Mouse (Mus musculus) layer of hippocampus, adult 9-11 months (tissue): ENCODE results near the gene Nhlh2.

Source experiments
- DNase-seq: peaks from one replicate; pipeline ENCODE4 v3.0.0; 2022

Nhlh2 gene

DNA sequence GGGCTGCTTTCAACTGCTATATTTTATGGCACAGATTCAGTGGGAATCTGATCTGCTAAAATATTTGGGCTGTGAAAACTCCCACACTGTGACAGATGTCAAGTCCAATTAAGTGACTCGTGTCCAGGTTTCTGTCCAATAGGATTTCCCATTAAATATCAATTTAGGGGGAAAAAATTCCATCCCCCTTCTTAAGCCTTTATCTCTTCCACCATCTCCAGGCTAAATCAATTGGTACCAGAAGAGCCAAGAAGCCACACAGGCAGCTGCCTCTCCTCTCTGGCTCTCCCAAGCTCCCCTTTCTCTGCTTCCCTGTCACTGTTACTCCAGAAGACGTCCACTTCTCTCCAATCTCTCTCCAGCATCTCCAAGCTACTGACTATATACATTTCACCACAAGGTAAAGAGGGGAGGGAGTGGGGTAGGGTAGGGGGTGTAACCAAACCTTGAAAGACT is at the start of gene Nhlh2:
Nhlh2 (plus strand) TSS at position 151 of the 456 bp plus-strand sequence.
- DNase-seq, result no peak

DNA sequence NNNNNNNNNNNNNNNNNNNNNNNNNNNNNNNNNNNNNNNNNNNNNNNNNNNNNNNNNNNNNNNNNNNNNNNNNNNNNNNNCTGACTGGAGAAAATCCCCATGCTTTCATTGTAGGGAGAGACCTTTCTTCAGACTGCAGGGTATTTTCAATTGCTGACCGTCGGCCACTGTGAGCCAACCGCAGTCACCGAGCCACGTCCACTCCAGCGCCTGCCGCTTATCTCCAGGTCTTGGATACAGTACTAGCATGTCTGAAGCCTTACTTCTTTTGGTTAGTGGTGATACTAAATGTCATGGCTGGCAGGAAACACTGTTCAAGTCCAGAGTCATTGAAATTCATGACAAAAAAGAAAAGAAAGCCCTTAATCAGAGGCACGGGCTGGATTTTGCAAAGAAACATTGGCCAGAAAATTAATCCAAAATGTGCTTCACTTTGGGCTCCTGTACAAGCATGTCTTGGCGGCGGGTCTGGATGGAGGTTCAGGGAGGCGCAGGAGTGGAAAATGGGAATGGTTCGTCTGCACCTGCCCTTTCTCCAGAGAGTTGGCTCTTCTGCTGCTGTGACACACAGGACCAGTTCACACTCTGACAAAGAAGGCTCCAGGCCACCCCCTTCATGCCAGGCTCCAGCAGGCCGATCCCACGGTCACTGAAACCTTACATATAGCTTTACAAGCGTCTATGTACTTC is 48.6 kb upstream of the Nhlh2 start:
- DNase-seq, result no peak

DNA sequence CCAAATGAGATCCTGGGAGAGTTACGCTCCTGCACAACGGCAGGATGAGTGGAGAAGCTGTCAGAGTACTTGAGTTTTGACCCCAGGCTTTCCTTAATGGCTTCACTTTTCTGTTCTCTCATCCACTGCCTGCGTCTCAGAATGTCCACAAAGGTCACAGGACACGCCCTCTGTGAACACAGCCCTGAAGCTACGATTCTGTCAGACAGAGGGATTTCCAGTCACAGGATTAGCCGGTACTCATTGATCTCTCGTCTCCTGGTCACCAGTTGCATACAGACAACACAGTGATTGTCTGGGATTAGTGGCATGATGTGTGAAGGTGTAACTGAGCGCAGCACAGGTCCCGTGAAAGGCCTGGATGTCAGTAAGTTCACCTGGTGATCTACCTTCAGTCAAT is 46.4 kb upstream of the Nhlh2 start:
- DNase-seq, result no peak

DNA sequence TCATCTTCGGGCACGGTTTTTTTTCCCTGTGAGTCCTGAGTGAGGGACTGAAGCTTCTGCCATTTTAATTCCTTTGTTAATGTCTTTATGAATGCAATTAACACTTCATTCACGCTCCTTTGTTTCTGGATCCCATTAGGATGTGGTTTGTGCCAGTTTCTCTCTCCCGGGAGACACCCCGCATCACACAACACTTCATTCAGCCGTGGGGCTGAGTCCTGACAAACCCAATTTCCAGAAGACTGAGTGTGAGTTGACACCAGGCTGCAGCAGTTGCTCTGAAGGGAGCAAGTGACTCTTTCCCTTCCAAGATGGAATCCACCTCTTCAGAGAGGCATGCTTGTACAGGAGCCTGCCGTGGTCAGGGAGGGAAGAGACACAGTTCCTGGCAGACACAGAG is 45.5 kb upstream of the Nhlh2 start:
- DNase-seq, result no peak

DNA sequence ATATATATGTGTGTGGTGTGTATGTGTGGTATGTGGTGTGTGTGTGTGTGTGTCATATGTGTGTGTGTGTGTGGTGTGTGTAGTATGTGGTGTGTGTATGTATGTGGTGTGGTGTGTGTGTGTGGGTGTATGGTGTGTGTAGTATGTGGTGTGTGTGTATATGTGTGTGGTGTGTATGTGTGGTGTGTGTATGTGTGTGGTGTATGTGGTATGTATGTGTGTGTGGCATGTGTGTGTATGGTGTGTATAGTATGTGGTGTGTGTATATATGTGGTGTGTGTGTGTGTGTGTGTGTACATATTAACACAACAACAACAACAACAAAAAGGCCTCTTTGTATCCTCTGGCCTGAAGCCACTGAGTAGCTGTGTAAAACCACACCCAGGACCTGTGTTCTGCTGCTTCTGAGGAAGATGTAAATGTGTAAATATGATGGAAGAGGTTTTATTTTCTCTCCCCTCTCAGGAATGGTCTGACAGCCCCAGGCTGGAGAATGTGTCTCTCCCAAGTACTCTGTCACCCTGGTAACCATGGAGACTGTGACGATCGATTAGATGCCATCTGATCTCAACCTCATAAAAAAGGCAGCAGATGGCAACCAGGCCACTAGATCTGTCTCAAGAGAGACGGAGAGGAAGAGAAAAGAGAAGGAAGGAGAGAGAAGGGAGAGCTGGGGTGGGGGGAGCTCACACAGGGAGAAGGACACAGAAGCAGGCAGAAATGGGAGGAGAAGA is 42.9 kb upstream of the Nhlh2 start:
- peak; percentile 41 for DNase-seq

DNA sequence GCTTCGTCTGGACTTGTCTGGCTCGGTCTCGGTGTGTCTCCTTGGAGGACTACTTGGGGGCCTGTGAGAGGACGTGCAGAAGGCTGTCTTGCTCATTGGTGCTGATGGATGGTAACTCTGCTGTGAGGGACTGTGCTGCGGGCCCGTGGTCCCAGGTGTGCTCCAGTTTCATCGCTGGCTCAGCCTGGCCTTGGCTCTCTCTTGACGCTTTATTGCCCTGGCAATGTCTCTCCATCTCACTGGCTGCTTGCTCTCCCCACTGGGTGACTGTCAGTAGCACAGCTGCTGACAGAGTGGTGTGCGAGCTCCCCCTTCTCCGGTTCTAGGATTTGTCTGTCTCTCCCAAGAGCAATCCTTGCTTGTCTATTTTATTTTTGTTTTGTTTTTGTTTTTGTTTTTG is 34.5 kb upstream of the Nhlh2 start:
- no peak for DNase-seq

DNA sequence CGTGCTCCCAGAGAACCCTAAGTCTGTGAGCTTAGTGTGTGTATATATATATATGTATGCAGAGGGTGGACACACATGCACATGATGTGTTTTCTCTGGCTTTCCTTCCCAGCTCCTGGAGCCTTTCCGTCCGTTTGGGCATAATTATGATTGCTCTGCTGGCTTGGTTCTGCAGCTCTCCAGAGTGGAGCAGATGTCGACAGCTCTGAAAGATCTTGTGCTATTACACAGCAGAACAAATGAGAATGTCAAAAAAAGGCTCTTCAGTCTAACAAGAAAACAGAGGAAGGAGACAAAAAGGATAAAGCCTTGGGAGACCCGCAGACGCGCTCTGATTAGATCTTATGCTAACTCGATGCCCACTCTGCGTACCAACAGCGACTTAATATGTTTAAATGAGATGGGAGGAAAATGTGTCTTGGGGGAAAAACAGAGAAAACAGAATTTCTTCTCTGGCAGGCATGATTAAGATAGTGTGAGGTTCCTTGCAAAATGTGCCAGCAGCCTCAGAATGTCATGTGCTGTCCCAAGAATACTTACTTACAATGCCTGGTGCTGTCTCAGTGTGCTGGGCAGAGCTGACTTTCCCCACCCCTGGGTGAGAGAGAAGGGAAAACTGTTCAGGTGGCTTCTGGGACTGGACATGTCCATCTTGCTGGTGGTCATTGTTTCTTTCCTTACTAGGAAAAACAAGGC is 31.4 kb upstream of the Nhlh2 start:
- peak; percentile 27 for DNase-seq

DNA sequence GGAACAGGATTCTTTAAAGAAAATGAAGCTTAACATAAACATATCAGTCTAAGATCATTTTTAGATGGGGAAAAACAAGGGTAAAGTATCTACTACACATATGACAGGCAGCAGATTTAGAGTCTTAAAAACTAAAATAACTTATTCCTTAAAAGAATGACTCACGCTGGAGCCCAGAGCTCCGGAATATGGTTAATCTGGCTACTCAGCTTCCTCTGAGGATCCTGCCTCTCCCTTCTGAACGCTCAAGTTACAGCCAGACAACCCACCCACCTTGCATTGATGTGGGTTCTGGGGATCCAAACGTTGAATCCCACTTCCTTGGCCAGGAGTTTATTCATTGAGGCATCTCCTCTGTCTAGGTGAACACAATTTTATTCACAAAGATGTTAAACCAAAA is 26.0 kb upstream of the Nhlh2 start:
- no peak for DNase-seq

DNA sequence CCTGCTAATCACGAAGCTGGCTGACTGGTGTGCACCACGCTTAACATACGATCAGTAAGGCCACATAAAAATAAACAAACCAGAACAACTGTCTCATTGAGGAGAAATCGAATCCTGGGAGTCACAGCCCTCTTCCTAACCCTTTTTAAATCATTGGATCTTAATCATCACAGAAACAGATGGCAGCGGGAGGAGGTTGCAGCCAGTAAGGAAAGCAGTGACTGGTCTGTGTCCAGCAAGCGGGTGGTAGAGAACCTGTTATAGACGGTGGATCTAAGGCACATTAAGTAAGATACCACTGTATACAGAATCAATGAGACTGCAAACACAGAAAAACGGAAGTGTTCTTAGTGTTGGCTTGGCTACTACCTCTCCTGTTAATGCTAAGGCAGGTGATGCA is 24.2 kb upstream of the Nhlh2 start:
- no peak for DNase-seq

DNA sequence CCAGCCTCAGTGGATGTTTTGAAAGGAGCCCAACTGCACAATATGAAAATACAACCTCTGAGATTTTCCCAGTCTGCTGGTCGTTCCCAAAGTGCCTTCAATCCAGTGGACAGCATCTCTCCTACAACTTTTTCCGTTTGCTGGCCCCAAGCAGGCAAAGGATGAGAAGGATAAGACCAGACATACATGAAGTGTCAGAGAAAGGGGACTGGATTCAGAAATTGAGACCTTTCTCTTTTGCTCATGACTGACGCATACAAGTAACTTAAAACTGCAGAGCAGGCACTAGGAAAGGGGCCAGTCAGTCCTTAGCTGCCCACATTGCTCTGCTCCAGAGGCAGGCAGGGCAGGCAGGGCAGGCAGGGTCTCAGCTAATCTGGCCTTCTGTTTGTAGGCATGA is 19.7 kb upstream of the Nhlh2 start:
- no peak for DNase-seq

DNA sequence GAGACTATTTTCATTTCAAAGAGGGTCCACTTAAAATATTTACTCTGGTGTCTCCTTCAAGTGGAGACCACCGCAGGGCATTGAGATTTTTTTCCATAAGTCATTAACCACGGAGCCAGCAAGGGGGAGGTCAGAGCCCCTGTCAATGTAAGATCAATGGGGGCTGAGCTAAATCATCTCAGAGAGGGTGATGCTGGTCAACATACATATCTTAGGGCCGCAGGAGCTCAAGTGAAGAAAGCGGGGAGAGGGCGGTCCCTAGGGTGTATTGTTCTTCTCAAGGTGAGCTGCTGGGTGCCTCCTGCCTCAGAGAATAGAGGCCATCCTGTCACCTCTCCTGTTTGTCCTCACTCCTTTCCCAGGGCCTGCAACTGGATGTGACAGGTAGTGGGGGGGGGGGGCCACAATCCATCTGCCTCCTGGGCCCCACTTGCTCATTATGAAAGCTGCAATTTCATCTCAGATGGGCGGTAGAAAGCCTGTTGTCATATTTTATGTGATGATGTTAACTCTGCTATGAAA is 18.8 kb upstream of the Nhlh2 start:
- DNase-seq, result no peak

DNA sequence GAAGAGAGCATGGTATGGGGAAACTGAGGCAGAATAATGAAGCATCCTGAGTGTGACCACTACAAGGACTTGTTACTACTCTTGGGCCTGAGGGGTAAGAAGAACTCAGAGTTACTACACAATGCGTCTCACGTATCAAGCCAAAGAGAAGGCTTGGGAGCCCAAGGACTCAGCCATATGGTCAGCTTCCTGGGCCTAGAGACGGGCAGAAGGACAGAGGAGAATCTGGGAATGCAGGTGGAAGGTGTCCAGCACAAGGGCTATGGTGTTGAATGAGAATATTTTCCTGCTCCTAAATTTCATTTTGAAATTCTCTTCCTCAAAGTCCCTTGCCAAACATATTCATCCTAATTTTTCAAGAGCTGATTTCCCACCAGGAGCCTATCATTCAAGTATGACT is 12.0 kb upstream of the Nhlh2 start:
- no peak for DNase-seq

DNA sequence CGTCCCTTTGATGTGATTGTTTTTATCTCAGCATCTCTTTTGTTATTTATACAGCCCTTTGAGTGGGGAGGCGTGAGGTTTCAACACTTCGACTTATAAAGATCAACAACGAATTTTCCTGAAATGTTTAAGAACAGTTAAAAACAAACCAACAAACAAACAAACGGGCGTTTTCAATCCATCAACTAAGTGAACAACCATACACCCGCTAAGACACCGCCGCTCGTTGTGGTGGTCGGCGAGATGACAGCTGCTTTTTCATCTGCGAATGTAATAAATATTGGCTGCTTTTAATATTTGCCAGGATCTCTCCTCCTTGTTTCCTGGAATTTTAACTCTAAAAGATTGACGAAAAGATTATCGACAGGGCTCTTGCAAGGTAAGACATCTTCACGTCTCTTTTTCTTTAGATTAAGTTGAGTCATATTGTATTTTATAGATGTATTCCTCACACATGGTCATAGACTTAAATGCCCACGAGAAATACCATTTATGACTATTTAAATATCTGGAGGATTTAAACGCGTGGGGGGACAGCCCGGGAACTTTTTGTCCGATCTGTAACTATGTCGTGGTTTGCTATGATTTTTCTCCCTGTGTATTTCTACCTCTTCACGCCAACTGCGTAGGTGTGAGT is 923 bp downstream of the Nhlh2 start:
- no peak for DNase-seq

DNA sequence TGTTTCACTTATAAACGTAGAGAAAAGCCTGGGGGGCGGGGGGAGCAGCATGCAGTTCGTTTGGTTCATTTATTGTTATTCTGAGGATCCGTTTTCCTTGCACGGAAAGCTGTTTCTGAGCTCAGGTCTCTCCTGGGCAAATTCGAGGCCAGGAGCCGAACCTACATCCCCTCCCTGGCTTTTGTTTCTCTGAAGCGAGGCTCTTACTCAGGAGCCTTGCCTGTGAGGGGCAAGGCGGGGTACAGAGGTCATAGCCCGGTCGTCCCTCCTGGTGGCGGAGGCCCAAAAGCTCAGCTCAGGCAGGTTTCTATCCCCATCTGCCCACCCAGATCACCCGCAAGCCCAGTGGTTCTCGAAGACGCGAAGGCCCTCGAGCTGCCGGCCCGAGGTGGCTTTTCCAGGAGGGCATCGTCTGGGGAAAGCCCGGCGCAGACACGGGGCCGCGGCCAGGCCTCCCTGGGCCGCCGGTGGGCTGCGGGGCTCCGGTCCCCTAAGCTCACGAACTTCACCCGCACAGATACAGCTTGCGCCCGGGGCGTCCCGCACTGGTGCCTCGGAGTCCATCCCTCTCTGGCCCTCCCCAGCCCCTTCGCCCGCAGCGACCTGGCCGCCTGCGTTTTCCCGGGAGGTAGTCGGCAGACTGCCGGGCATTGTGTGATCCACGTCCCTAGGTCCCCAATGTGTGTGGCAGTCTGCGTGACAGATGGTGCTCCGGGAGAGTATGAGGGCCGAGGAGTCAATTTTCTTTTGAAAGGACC is 1.6 kb downstream of the Nhlh2 start:
- peak; percentile 8 for DNase-seq

DNA sequence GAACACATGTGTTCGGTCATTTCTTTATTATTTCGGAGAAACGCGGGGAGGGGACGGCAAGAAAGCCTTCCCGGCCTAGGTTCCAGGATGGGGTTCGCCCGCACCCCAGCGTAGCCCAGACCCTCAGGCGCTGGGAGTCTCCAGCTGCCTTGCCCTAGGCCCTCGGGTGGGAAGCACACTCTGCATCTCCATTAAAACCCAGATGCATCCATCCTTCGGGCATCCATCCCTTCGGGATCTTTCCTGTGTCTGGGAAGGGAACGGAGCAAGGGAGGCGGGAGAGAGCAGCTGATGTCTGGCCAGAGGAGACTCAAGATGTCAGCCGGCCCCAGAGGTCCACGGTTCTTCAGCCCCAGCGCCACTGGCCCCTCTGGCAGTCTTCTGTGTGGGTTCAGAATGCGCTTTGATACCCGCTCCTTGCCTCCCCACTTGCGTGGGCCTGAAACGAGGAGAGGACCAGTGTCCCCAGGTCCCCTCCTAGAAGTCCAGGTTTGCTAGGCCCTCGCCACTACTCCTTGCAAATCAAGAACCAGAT is 2.3 kb downstream of the Nhlh2 start:
- DNase-seq, result no peak

DNA sequence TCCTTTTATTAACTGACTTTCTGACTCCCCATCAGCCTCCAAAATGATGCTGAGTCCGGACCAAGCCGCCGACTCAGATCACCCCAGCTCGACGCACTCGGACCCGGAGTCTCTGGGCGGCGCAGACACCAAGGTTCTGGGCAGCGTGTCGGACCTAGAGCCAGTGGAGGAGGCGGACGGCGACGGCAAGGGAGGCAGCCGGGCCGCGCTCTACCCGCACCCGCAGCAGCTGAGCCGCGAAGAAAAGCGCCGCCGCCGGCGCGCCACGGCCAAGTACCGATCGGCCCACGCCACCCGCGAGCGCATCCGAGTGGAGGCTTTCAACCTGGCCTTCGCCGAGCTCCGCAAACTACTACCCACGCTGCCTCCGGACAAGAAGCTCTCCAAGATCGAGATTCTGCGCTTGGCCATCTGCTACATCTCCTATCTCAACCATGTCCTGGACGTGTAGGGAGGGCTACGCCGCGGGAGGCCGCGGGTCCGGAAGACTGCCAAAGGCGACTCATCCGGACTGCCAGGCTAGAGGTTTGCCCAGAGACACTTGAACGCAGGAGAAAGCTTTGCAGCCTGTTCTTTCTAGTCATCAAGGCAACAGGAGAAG is 2.8 kb downstream of the Nhlh2 start:
- DNase-seq, result peak; percentile 8

DNA sequence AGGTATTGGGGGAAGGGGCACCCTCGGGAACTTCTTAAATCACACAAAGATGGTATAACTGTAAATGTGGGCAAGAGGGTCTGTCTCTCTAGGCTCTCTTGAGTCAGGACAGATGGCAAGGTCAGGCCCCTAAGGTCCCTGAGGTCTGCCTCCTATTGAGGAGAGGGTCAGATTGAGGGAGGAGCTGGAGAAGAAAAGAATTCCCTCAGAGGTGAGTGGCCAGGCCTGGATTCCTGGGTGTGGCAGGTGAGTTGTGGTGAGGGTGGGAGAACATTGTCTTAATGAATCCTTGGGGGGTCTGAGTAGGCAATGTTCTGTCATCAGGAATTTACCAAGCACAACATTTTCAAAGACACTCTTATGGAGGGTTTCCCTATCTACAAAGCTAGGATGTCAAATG is 10.7 kb downstream of the Nhlh2 start:
- no peak for DNase-seq

DNA sequence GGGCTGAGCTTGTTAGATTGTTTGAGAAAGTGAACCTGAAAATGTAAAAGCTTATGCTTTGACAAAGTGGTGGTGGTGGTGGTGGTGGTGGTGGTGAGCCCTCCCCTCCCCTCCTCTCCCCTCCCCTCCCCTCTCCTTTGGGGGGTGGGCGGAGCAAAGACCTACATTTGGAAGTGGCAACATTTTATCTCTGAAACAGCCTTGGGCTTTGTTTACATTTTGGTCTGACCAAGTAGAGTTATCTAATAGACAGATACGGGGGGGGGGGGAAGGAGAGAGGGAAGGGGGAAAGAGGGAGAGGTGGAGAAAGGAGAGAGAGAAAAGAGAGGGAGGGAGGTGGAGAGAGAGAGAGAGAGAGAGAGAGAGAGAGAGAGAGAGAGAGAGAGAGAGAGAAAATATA is 12.8 kb downstream of the Nhlh2 start:
- no peak for DNase-seq

DNA sequence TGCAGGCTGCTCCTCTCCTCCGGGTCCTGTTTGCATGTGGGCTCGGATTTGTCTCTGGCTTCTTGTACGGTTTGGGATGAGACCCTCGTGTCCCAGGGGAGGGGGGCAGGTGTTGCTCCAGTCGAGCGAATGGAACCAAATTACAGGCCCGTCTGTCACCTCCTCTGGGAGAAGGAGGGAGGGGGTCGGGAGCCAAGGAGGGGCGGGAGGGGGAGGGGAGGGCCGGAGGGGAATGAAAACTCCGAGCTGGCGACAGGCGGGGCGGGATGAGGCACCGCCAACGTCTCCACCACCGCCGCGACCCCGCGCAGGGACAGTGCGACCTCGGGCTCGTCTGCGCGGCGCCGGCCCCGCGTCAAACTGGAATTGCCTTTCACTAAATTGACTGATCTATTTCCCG is 13.5 kb downstream of the Nhlh2 start:
- no peak for DNase-seq

DNA sequence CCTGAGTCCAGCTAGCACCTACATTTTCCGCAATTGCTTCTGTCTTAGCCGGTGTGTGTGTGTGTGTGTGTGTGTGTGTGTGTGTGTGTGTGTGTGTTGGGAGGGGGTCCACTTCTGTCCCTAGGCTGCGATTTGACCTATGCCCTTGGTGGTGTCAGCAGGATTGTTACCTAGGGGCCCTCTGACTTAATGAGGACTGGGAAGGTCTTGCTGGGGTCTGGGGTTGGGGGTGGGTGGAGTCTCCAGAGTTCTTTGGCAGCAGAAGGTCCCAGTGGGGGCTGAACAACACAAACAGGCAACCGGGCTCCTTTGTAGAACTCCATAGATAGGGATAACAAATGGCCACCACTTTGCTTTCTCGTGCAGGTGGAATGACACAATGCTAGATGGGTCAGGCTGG is 14.0 kb downstream of the Nhlh2 start:
- no peak for DNase-seq

DNA sequence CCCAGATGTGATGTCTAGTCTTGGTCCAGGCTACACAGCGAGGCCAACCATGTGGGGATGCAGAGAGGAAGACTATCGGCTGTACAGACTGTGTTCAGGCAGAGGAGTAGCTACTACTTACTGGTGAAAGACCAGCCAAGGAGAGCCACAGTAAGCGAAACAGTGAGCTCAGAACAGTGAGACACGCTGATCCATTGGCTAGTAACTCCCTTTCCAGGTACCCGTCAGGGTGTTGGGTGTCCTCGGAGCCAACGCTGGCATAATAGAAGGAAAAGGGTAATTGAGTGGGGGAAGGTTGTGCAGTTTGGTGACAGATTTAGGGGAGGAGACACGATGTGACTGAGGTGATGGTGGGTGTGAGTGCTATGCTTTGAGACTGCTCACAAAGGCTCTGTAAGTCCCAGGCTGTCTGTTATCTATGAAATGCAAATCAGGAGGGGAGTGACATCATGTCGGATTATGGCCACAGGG is 15.1 kb downstream of the Nhlh2 start:
- DNase-seq, result no peak

DNA sequence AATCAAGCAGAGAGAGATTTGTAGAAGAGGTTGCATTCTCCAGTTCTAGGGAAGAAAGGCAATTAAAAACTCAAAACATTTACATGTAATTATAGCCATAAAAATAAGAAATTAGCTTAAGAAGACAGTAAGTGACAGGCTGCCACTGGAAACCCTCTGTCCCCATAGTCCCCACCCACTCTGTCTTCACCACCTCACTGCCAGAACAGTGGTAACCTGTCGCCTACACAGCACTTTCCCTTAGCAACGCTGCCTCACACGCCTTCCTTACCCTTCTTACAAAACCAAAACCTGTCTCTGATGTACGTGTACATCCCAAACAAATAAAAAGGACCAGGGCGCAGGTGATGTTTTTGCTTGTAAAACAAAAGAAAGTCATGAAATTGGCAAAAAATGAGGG is 15.8 kb downstream of the Nhlh2 start:
- DNase-seq, result no peak
